Mouse (Mus musculus): ENCODE results near the gene Ppm1m.

GRCm38 (mm10) chr9:106149399-106149754, 50.2 kb downstream of the Ppm1m start:
- no peak for TF ChIP-seq POLR2A (IDR thresholded peaks at IDR 0.05; ENCODE audit: extremely low read depth, insufficient read depth, low read length)
- no peak for TF ChIP-seq CTCF (IDR thresholded peaks at IDR 0.05; ENCODE audit: extremely low read depth, insufficient read depth, low read length)
